Mouse (Mus musculus) layer of hippocampus, postnatal 14 days (tissue): ENCODE measurements around the gene Rnf135. TPM values are rescaled to one million over a fixed set of nuclear protein-coding genes. Genes with fewer than 3 reads are reported as not detected.
A peak's percentile ranks its signal among the peaks of the same experiment; 100 is the strongest.
"Not testable (repeated sequence)": the region's sequence is repeated elsewhere in the genome, so short reads cannot be mapped to it uniquely, and the experiment has no call there.

Experiments
- DNase-seq, 2 experiments: peaks; one replicate each; pipeline ENCODE4 v3.0.0; 2021 to 2022; ENCODE audit warnings: low spot score in 2 of 2, mixed read lengths in 1 of 2
- long read RNA-seq, 2 experiments: library from polyadenylated mRNA; stranded (forward); transcript quantifications; one replicate each; pipeline ENCODE4 v2.0.0; 2021
- total RNA-seq, 2 experiments: library from RNA; stranded (reverse); gene quantifications; 2 replicates each; pipeline ENCODE4 v1.2.3; 2021

Gene Rnf135
- 1 to 10 TPM; 3.5 to 4.6 TPM for total RNA-seq
- long read RNA-seq, experiment 1, partial matches to known transcripts: 0 of 6 reads
- long read RNA-seq, experiment 1, other reads (novel, unspliced or antisense): 5 of 6 reads
- long read RNA-seq, experiment 2, partial matches to known transcripts: 0 of 9 reads
- long read RNA-seq, experiment 2, other reads (novel, unspliced or antisense): 5 of 9 reads

GRCm38 (mm10) chr11:80183705-80184255 is at the start of gene Rnf135:
Gene Rnf135, plus strand, starts transcription at chr11:80183851.
- peak; percentile 71 to 81 for DNase-seq

GRCm38 (mm10) chr11:80134744-80135143 is 48.9 kb upstream of the Rnf135 start:
- no peak for DNase-seq

DNA sequence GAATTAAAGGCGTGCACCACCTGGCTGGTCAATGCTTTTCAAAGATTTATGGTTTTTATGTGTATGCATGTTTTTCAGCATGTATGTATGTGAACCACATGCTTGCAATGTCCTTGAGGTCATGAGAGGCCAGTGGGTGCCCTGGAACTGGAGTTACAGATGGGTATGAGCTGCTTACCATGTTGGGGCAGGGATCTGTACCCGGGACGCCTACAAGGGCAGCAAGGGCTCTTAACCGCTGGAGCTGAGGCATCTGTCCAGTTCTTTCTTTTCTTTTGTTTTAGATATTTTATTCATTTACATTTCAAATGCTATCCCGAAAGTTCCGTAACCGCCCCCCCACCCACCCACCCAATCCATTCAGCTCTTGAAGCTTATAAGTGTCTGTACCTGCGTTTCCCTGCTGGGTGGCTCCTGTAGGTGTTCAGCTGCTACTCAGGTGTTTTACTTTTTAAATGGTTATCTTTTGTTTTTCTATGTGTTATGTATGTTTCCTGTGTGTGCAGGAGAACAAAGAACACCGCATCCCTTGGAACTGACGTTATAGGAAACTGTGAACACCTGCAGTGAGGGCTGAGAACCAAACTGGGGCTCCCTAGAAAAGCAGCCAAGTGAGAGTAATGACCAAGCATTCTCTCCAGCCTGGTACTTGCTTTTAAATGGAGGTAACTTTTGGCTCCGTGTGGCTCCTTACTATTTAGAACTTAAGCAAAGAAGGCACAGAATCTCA is 47.5 kb upstream of the Rnf135 start:
- no peak for DNase-seq

GRCm38 (mm10) chr11:80136786-80137185 is 46.9 kb upstream of the Rnf135 start:
- peak; percentile 12 to 32 for DNase-seq

GRCm38 (mm10) chr11:80137773-80138172 is 45.9 kb upstream of the Rnf135 start:
- no peak for DNase-seq

DNA sequence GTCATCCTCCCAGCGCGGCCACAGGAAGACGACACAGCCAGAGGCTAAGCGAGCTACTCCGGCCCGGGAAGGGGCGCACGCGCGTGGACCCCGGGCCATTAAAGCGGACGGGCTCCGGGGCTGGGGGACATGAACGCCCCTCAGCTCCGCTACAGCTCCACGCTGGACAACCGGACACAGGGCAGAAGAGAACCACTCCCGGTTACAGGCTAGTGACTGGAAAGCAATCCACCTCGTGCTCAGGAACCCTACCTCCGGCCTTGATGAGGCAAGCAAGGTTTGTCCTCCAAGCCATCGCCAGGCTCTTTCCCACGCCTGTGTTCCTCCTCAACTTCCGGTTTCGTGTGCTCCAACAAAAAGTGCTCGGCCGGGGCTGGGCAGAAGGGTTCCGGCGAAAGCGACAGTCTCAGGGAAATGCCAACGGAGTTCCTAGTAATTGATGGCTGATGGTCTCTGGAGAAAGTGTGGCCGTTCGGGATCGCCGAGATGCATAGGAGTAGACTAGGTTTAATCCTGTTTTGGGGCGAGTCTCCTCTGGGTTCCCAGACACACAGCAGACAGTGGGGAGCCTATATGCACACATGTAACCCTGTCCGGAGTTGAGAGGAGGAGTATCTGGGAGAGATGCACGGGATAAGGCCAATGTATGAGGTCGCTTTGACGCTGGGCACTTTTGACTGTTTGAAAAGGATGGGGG is 41.7 kb upstream of the Rnf135 start, which contains the start of gene Tefm:
Gene Tefm, minus strand, starts transcription at position 351 of the 697 bp plus-strand sequence.
- peak; percentile 87 to 90 for DNase-seq

DNA sequence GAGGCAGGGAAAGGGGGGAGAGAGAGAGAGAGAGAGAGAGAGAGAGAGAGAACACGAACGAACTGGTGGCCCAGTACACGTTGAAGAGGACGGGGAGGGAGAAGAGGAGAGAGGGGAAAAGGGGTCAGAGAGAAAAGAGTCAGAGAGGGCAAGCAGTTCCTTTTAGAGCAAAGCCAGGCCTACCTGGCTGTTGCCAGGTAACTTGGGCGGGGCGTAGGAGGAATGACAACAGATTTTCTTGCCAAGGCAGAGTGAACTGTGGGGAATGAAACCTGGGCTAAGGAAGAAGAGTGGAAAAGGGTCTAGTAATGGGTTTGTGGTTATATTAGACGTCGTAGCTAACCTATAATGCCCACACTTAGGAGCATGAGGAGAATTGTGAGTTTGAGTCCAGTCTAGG is 40.8 kb upstream of the Rnf135 start:
- no peak for DNase-seq

DNA sequence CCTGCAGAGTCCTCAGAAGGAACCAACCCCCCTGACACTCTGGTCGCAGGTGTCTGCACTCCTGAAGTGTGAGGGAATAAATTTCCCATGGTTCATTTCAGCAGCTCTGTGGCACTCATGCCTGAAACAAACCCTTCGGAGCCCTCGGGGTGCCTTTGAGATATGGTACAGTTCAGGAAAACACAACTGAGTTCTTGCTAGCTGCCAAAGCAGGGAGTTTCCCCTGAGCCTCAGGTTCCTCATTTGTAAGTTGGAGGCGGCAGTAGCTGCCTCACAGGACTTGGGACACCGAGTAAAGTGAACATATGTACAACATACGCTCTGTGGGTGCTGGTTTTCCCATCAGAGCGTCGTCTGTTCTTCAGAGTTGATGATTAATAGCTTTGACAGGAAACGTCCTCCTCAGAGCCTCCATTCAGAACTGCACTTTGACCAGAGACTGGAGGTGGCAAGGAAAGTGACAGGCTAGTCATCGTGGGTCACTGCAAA is 37.8 kb upstream of the Rnf135 start:
- no peak for DNase-seq

DNA sequence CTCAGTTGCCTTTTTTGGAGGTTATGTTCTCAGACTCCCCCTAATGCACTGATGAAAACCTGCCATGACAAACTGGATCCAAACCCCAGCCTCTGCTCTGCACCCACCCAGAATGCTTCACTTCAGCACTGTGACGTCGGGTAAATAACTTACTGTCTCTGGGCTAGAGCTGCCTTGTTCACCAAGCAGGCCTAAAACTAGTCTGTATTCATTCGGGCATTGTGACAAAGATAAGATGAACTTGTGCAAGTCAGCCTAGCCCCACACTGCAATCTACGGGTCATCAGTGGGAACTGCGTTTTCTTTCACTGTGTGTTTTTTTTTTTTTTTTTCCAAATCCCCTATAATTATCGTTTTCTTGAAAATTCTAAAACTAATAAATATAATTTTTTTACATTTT is 35.9 kb upstream of the Rnf135 start:
- DNase-seq: no peak

DNA sequence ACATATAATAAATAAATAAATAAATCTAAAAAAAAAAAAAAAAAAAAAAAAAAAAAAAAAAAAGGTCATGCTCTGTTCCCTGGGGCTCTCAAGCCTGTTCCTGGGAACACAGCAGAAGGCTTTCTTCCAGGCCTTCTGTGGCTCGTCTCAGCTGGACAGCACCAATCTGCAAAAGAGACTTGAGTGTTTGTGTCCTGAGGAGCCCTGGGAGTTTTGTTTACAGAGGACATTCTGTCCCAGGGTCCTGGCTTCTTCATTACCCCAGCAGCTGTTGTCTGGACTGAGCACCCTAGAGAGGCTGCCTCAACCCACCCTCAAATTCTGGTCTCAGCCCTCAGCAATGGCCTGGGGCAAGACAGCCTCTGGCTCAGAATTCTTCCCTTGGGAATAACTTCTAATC is 35.3 kb upstream of the Rnf135 start:
- DNase-seq: no peak

DNA sequence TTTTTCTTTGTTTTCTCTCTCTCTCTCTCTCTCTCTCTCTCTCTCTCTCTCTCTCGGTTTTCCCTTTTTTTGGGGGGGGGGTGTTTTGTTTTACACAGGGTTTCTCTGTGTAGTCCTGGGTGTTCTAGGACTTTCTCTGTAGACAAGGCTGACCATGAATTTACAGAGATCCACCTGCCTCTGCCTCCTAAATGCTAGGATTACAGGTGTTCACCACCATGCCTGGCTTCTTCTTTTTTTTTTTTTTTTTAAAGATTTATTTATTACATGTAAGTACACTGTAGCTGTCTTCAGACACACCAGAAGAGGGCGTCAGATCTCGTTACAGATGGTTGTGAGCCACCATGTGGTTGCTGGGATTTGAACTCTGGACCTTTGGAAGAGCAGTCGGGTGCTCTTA is 34.7 kb upstream of the Rnf135 start:
- DNase-seq: not testable (repeated sequence)

DNA sequence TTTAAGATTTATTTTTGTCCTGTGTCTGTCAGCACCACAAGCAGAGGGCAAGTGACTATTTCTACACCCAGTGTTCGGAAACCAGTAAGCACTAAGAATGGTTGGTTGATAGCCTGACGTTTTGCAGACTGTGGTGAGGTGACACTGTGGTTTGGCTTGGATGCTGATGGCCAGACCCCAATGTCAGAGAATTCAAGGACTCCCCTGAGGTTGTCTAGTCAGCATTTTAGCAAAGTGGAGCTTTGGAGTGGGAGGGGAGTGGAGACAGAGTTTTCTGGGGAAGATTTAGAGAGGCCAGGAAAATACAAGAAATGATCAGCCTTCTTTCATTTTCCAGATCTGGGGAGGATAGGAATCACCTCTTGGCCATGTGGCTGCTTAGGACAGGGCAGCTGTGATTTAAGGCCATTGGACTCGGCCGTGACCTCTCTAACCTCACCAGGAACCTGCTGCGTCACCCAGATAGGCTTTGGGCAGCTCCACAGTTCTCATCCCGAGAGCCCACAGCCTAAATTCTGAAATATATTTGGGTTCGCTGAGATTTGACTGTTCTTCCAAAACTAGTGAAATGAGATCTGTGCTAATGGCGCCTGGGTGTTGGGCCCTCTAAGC is 34.1 kb upstream of the Rnf135 start:
- DNase-seq: no peak

DNA sequence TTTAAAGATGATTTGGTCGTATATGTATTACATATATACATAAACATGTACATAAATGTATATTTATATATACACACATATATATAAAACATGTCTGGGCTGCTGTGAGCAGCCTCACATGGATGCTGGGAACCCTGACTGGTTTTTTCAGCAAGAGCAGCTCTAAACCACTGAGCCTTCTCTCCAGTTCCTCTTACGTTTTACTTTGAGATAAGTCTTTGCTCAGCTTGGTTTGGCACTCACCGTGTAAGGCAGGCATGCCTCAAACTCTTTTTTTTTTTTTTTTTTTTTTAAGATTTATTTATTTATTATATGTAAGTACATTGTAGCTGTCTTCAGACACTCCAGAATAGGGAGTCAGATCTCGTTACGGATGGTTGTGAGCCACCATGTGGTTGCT is 33.1 kb upstream of the Rnf135 start:
- no peak for DNase-seq

DNA sequence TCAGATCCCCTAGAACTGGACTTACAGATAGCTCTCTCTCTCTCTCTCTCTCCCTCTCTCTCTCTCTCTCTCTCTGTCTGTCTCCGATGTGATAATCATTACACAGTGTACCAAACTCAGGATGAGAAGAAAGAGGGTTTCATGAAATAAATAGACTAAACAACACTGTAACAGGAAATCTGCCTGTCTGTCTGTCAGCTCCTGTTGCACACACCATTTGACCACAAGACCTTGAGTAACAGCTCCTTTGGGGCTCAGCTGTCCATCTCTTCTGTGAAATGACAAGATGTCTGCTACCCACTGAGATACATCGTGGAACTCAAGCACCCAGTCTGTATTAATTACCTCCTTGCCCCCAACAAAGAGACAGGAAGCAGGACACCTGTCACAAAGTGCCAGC is 32.1 kb upstream of the Rnf135 start:
- DNase-seq: no peak

GRCm38 (mm10) chr11:80152376-80152775 is 31.3 kb upstream of the Rnf135 start:
- no peak for DNase-seq

- DNase-seq: peak; percentile 66 to 70
These were observed 29.7 kb upstream of the Rnf135 start, which contains the start of gene Adap2 for GRCm38 (mm10) chr11:80153857-80154495. Gene Adap2, plus strand, starts transcription at chr11:80154105.

GRCm38 (mm10) chr11:80154501-80154900 is 29.1 kb upstream of the Rnf135 start:
- no peak for DNase-seq

GRCm38 (mm10) chr11:80155541-80155940 is 28.1 kb upstream of the Rnf135 start:
- DNase-seq: no peak

- DNase-seq: no peak
These were observed 27.7 kb upstream of the Rnf135 start for GRCm38 (mm10) chr11:80155961-80156360.

DNA sequence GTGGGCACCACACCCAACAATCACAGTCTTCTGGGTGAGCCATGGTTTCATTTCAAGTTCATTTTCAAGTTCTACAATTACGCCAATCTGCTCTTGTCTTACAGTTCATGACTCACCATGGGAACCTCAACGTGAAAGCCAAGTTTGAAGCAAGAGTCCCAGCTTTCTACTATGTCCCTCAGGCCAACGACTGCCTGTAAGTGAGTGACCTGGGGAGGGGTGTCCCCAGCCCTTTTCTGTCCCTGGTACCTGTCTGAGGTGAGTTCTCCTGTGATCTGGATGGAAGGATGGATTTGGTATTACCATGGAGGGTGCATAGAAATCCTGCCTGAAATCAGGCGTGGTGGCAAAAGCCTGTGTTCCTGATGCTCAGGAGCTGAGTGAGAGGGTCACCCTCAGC is 26.8 kb upstream of the Rnf135 start:
- DNase-seq: no peak

- DNase-seq: no peak
These were observed 24.6 kb upstream of the Rnf135 start for GRCm38 (mm10) chr11:80159018-80159417.
